ENCODE assay signal across 22 mouse cellular contexts in genomic region chr16:46397945-46398344, GRCm38 (mm10).
A peak's percentile ranks its signal among the peaks of the same experiment; 100 is the strongest.
DNase-seq lines count a peak whose midpoint lies in the region; ATAC-seq and TF ChIP-seq lines count a peak whose summit lies in the region.
"Had no signal": no experiment of that assay in that cellular context is flagged by ENCODE, and none has a peak within 500 bp of the region (broad histone marks: within the 10 kb centered on the region; RNA-seq: fewer than 3 reads in every experiment).

No protein-coding gene starts in this region.

- no peak overlapping the region for H3K4me2 ChIP-seq in intestine, embryonic 14.5 days (ENCODE audit: low read length)
- H3K4me2 ChIP-seq in intestine, postnatal 0 days (replicated peaks; ENCODE audit: low read depth) = no peak overlapping the region
- H3K4me2 ChIP-seq in CH12.LX (ENCODE audit: insufficient read depth, low read depth, poor library complexity, severe bottlenecking) = no peak overlapping the region
- H3K4me2 ChIP-seq in intestine, embryonic 15.5 days (replicated peaks) = no peak overlapping the region
- no peak overlapping the region for H3K4me2 ChIP-seq in intestine, embryonic 16.5 days (ENCODE audit: low read depth, low read length)
- H3K4me2 ChIP-seq in midbrain, postnatal 0 days (ENCODE audit: low read depth, low read length, poor library complexity, severe bottlenecking) = no peak overlapping the region

- peak; percentile 45 for TF ChIP-seq RAD21 in CH12.LX (IDR thresholded peaks at IDR 0.05; ENCODE audit: low read depth, low read length)

- H3K79me2 ChIP-seq in CH12.LX (replicated peaks; ENCODE audit: control insufficient read depth, extremely low read depth, insufficient read depth, poor library complexity, severe bottlenecking) = no peaks in the 10 kb centered on the region

- TF ChIP-seq CTCF in intestine, postnatal 0 days (IDR thresholded peaks at IDR 0.05; ENCODE audit: low read depth) = no peak; the same call in 1 of the 2 replicates
- TF ChIP-seq CTCF in CH12.LX (conservative IDR thresholded peaks at IDR 0.05 in 1 of 2, IDR thresholded peaks at IDR 0.05 in 1 of 2; ENCODE audit: low read depth in 2 of 2, low read length in 2 of 2) = peak in 1 of 2 experiments; percentile 46; a peak in 2 of 4 replicates
- no peak for TF ChIP-seq CTCF in midbrain, postnatal 0 days (IDR thresholded peaks at IDR 0.05)

- no peak for TF ChIP-seq EP300 in CH12.LX (IDR thresholded peaks at IDR 0.05; ENCODE audit: low read length)

- in situ Hi-C loops in CH12.LX (cut with MboI; ENCODE audit: low pct_ligation_motif_present, low pct_unique_long_range_greater_than_20kb, low sequenced_read_pairs) = no loop called here

- no peaks in the 10 kb centered on the region; the same call in 1 of the 2 replicates for H3K4me1 ChIP-seq in intestine, embryonic 14.5 days (replicated peaks; ENCODE audit: control insufficient read depth, insufficient read depth, low read length)
- no peaks in the 10 kb centered on the region for H3K4me1 ChIP-seq in intestine, postnatal 0 days (replicated peaks; ENCODE audit: control insufficient read depth, insufficient read depth, low read length)
- peaks cover 0 to 5% of the 10 kb centered on the region in 2 experiments; a peak in 1 of 4 replicates for H3K4me1 ChIP-seq in CH12.LX (ENCODE audit: control insufficient read depth in 1 of 2, insufficient read depth in 2 of 2)
- H3K4me1 ChIP-seq in intestine, embryonic 15.5 days (replicated peaks) = no peaks in the 10 kb centered on the region
- no peaks in the 10 kb centered on the region for H3K4me1 ChIP-seq in intestine, embryonic 16.5 days (ENCODE audit: control insufficient read depth, insufficient read depth, low read length)
- no peaks in the 10 kb centered on the region for H3K4me1 ChIP-seq in midbrain, postnatal 0 days (ENCODE audit: insufficient read depth, low read length)

- WGBS in intestine, embryonic 14.5 days = 75% methylated on average over 4 of the region's 4 CpGs
- 44% methylated on average over 4 of the region's 4 CpGs for WGBS in intestine, postnatal 0 days
- 47% methylated on average over 4 of the region's 4 CpGs for WGBS in intestine, embryonic 15.5 days
- WGBS in intestine, embryonic 16.5 days = 54% methylated on average over 4 of the region's 4 CpGs
- 93% methylated on average over 4 of the region's 4 CpGs for WGBS in midbrain, postnatal 0 days

- peaks cover 9% of the 10 kb centered on the region for H3K36me3 ChIP-seq in intestine, embryonic 14.5 days (ENCODE audit: control insufficient read depth, insufficient read depth, low read length)
- 0 out of 2 replicates have a peak, but pooled peaks cover 10% of the 10 kb centered on the region for H3K36me3 ChIP-seq in intestine, postnatal 0 days (ENCODE audit: control insufficient read depth, insufficient read depth)
- no peaks in the 10 kb centered on the region for H3K36me3 ChIP-seq in CH12.LX (replicated peaks in 1 of 2; ENCODE audit: control insufficient read depth in 1 of 2, insufficient read depth in 1 of 2, low read length in 1 of 2)
- 0 out of 2 replicates have a peak, but pooled peaks cover 3% of the 10 kb centered on the region for H3K36me3 ChIP-seq in intestine, embryonic 15.5 days
- no peaks in the 10 kb centered on the region for H3K36me3 ChIP-seq in intestine, embryonic 16.5 days (ENCODE audit: control insufficient read depth, insufficient read depth, low read length)
- H3K36me3 ChIP-seq in midbrain, postnatal 0 days (ENCODE audit: insufficient read depth, low read length) = peaks cover 6% of the 10 kb centered on the region; the same call in 1 of the 2 replicates
- H3K36me3 ChIP-seq: G1E had no signal

- no peak overlapping the region for H3K4me3 ChIP-seq in intestine, embryonic 14.5 days (ENCODE audit: low read depth, low read length)
- no peak overlapping the region for H3K4me3 ChIP-seq in intestine, postnatal 0 days (ENCODE audit: low read depth, low read length)
- no peak overlapping the region for H3K4me3 ChIP-seq in CH12.LX (replicated peaks in 1 of 3; ENCODE audit: low read depth in 2 of 3, low read length in 2 of 3, poor library complexity in 1 of 3)
- H3K4me3 ChIP-seq in intestine, embryonic 15.5 days (replicated peaks) = no peak overlapping the region
- no peak overlapping the region for H3K4me3 ChIP-seq in intestine, embryonic 16.5 days (ENCODE audit: low read length)
- H3K4me3 ChIP-seq in midbrain, postnatal 0 days (ENCODE audit: low read depth, low read length) = no peak overlapping the region

- dilution Hi-C loops in CH12.LX (cut with MboI; ENCODE audit: extremely low pct_ligation_motif_present, extremely low pct_unique_long_range_greater_than_20kb, low sequenced_read_pairs) = no loop called here

- H3K9ac ChIP-seq in intestine, embryonic 14.5 days (ENCODE audit: low read length) = no peak overlapping the region
- H3K9ac ChIP-seq in intestine, postnatal 0 days (ENCODE audit: low read depth, low read length) = no peak overlapping the region
- no peak overlapping the region for H3K9ac ChIP-seq in CH12.LX (ENCODE audit: insufficient read depth, low read depth)
- no peak overlapping the region for H3K9ac ChIP-seq in intestine, embryonic 15.5 days
- no peak overlapping the region for H3K9ac ChIP-seq in intestine, embryonic 16.5 days (ENCODE audit: low read depth, low read length)
- H3K9ac ChIP-seq in midbrain, postnatal 0 days (replicated peaks; ENCODE audit: low read length, poor library complexity, severe bottlenecking) = no peak overlapping the region

- DNase-seq in intestine, embryonic 14.5 days (ENCODE audit: low spot score) = no peak
- DNase-seq in CH12.LX (ENCODE audit: extremely low read depth) = peak; percentile 21
- DNase-seq in yolk sac, embryonic 10.5 days (ENCODE audit: low spot score) = no peak
- DNase-seq in midbrain, postnatal 0 days (ENCODE audit: low spot score) = no peak
- no peak for DNase-seq in heart, adult 11 months
- DNase-seq: adrenal gland, adult 2 months; adrenal gland, adult 8-10 months; adrenal gland, postnatal 10 days; adrenal gland, postnatal 14 days; adrenal gland, postnatal 25 days; adrenal gland, postnatal 36 days; B cell, adult 2 months; cerebellum, adult 11 months; cerebellum, adult 11-12 months; cerebellum, adult 18-20 months had no signal

- TF ChIP-seq POLR2A in CH12.LX (IDR thresholded peaks at IDR 0.05; ENCODE audit: low read depth, low read length) = no peak

- no peaks in the 10 kb centered on the region for H3K27me3 ChIP-seq in intestine, embryonic 14.5 days (replicated peaks; ENCODE audit: control insufficient read depth, insufficient read depth, low read length)
- H3K27me3 ChIP-seq in intestine, postnatal 0 days (replicated peaks; ENCODE audit: control insufficient read depth, insufficient read depth, low read length) = no peaks in the 10 kb centered on the region
- no peaks in the 10 kb centered on the region for H3K27me3 ChIP-seq in CH12.LX (replicated peaks)
- H3K27me3 ChIP-seq in intestine, embryonic 15.5 days (replicated peaks) = no peaks in the 10 kb centered on the region
- no peaks in the 10 kb centered on the region for H3K27me3 ChIP-seq in intestine, embryonic 16.5 days (replicated peaks; ENCODE audit: control insufficient read depth, insufficient read depth, low read length)
- no peaks in the 10 kb centered on the region for H3K27me3 ChIP-seq in midbrain, postnatal 0 days (ENCODE audit: insufficient read depth, low read length)
- H3K27me3 ChIP-seq: Patski had no signal

- H3K27ac ChIP-seq in intestine, embryonic 14.5 days (ENCODE audit: low read depth) = no peak overlapping the region
- H3K27ac ChIP-seq in intestine, postnatal 0 days (ENCODE audit: low read depth, low read length) = no peak overlapping the region
- H3K27ac ChIP-seq in CH12.LX (ENCODE audit: insufficient read depth, low read depth) = no peak overlapping the region
- H3K27ac ChIP-seq in intestine, embryonic 15.5 days = no peak overlapping the region
- no peak overlapping the region for H3K27ac ChIP-seq in intestine, embryonic 16.5 days (ENCODE audit: low read length)
- H3K27ac ChIP-seq in midbrain, postnatal 0 days (ENCODE audit: low read depth, low read length) = no peak overlapping the region

- H3K9me3 ChIP-seq in intestine, embryonic 14.5 days (ENCODE audit: control insufficient read depth, low read length) = no peaks in the 10 kb centered on the region
- H3K9me3 ChIP-seq in intestine, postnatal 0 days (ENCODE audit: control insufficient read depth) = no peaks in the 10 kb centered on the region
- H3K9me3 ChIP-seq in CH12.LX (replicated peaks; ENCODE audit: low read length) = peaks cover 66% of the 10 kb centered on the region
- H3K9me3 ChIP-seq in intestine, embryonic 15.5 days = no peaks in the 10 kb centered on the region
- H3K9me3 ChIP-seq in intestine, embryonic 16.5 days (ENCODE audit: control insufficient read depth, low read length) = no peaks in the 10 kb centered on the region
- no peaks in the 10 kb centered on the region for H3K9me3 ChIP-seq in midbrain, postnatal 0 days (ENCODE audit: low read length)

- peak; percentile 47 for ATAC-seq in intestine, embryonic 14.5 days (replicated peaks; ENCODE audit: low FRiP score, low TSS enrichment, low read depth)
- ATAC-seq in intestine, postnatal 0 days = no peak
- ATAC-seq in intestine, embryonic 15.5 days = 0 out of 2 replicates have a peak, but pooled peaks have one; percentile 62
- peak; percentile 50; the same call in 1 of the 2 replicates for ATAC-seq in intestine, embryonic 16.5 days
- ATAC-seq in midbrain, postnatal 0 days (ENCODE audit: low FRiP score) = no peak
- ATAC-seq: activated CD4-positive, CD25-positive, alpha-beta regulatory T cell, adult 4 months; CD4-positive, CD25-positive, alpha-beta regulatory T cell, adult 4 months; Patski had no signal

TF ChIP-seq in CH12.LX, 34 proteins besides CTCF, POLR2A, EP300 and RAD21:
- TF ChIP-seq ZNF384 (IDR thresholded peaks at IDR 0.05; ENCODE audit: low read depth, low read length) (no peak), SMC3 (IDR thresholded peaks at IDR 0.05; ENCODE audit: low read depth, low read length) (peak; percentile 26)

Comparison
In these comparisons a context has a peak if more than half of its experiments do, and no peak if none do; other contexts are left out.
1. ATAC-seq: peak in intestine, embryonic 14.5 days (single experiment), intestine, embryonic 15.5 days (single experiment) and intestine, embryonic 16.5 days (single experiment); none in intestine, postnatal 0 days (single experiment) and midbrain, postnatal 0 days (single experiment).